Mouse (Mus musculus) intestine, embryonic 15.5 days (tissue): Measurements from ENCODE around the gene Slc4a8. TPM values are rescaled to one million over a fixed set of nuclear protein-coding genes. Genes with fewer than 3 reads are reported as not detected.

ENCODE experiments used
- polyA plus RNA-seq: library from polyadenylated mRNA; unstranded; fragments of >200 nt; fragmentation: Nextera tagmentation; extraction: Ambion mirVana; gene quantifications from 2 replicates; pipeline ENCODE4 v1.2.1, GENCODE M21; 2015

Slc4a8 gene
- polyA plus RNA-seq, 1 experiment from 2014 or later, result 5.0 TPM

Other genes starting within 250 kb of the Slc4a8 start
- gene Tfcp2, start 209.7 kb upstream of the Slc4a8 start, polyA plus RNA-seq, result 15.5 and 16.2 TPM in 2 replicates
- gene Pou6f1, start 161.8 kb upstream of the Slc4a8 start, polyA plus RNA-seq, result 4.0 and 4.4 TPM in 2 replicates
- 245 and 263 TPM in 2 replicates for gene Dazap2, start 146.4 kb upstream of the Slc4a8 start, polyA plus RNA-seq
- 37.7 and 41.2 TPM in 2 replicates for gene Smagp, start 124.8 kb upstream of the Slc4a8 start, polyA plus RNA-seq
- 6.7 and 7.2 TPM in 2 replicates for gene Bin2, start 92.2 kb upstream of the Slc4a8 start, polyA plus RNA-seq
- 104 and 271 TPM in 2 replicates for gene Cela1, start 73.8 kb upstream of the Slc4a8 start, polyA plus RNA-seq
- gene Galnt6, start 32.4 kb upstream of the Slc4a8 start, polyA plus RNA-seq, result 4.2 and 4.3 TPM in 2 replicates
- gene Scn8a, start 108.1 kb downstream of the Slc4a8 start, polyA plus RNA-seq, result 2.1 and 2.6 TPM in 2 replicates